Mouse (Mus musculus) thymus, adult 2 months (tissue): ENCODE measurements around the gene Cd83.

Experiments used
- CTCF ChIP-seq: fragments of 200-500 bp; IDR thresholded peaks from 2 replicates; pipeline ENCODE4 v1.5.1; 2012; ENCODE audit warnings: mild to moderate bottlenecking, control low read depth, low read length, moderate library complexity, borderline replicate concordance; ENCODE audit not compliant: control insufficient read depth, poor library complexity, insufficient read depth; ENCODE audit errors: extremely low read depth
- POLR2A ChIP-seq: fragments of 200-500 bp; IDR thresholded peaks from 2 replicates; pipeline ENCODE4 v1.6.1; 2012; ENCODE audit warnings: mild to moderate bottlenecking, low read length, control low read depth, moderate library complexity; ENCODE audit not compliant: control insufficient read depth, poor library complexity, insufficient read depth; ENCODE audit errors: extremely low read depth

DNA sequence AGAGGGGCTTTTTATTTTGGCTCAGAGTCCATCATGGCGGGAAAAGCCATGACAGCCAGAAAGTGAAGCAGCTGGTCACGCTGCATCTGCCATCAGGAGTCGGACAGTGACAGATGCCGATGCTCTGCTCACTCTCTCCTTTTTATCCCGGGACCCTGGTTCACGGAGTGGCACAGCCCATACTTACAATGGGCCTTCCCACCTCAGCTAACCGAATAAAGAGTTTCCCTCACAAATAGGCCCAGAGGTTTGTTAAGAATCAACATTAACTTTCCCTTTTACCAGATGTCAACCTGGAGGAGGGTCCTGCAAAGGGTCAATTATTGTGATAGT lies 44.3 kb upstream of the Cd83 start:
- TF ChIP-seq CTCF: no peak
- TF ChIP-seq POLR2A: no peak
